Mouse (Mus musculus) E14TG2a.4 (cell line): ENCODE results near the gene Arsg.
"Not testable (repeated sequence)": the region's sequence is repeated elsewhere in the genome, so short reads cannot be mapped to it uniquely, and the experiment has no call there.

ENCODE experiments used
- H3K27me3 ChIP-seq: 2 replicates; pipeline ENCODE4 v1.6.1; 2014; ENCODE audit warnings: low read length, control low read depth; ENCODE audit not compliant: insufficient read depth
- H3K36me3 ChIP-seq: 2 replicates; pipeline ENCODE4 v1.6.1; 2014; ENCODE audit warnings: low read length, control low read depth; ENCODE audit not compliant: insufficient read depth
- H3K4me1 ChIP-seq: replicated peaks from 2 replicates; pipeline ENCODE4 v1.6.1; 2014; ENCODE audit warnings: low read depth, low read length, control low read depth
- H3K4me3 ChIP-seq: replicated peaks from 2 replicates; pipeline ENCODE4 v1.5.1; 2014; ENCODE audit warnings: mild to moderate bottlenecking, low read length
- H3K9me3 ChIP-seq: 2 replicates; pipeline ENCODE4 v1.6.1; 2014; ENCODE audit warnings: low read length, control low read depth
- CTCF ChIP-seq: conservative IDR thresholded peaks from 2 replicates; pipeline ENCODE4 v1.5.1; 2014; ENCODE audit warnings: low read length
- NANOG ChIP-seq: IDR thresholded peaks from 2 replicates; pipeline ENCODE4 v1.6.1; 2014; ENCODE audit warnings: borderline replicate concordance, low read length, mixed read lengths
- POU5F1 ChIP-seq: IDR thresholded peaks from 2 replicates; pipeline ENCODE4 v1.6.1; 2014; ENCODE audit warnings: low read length, borderline replicate concordance

Arsg gene

DNA sequence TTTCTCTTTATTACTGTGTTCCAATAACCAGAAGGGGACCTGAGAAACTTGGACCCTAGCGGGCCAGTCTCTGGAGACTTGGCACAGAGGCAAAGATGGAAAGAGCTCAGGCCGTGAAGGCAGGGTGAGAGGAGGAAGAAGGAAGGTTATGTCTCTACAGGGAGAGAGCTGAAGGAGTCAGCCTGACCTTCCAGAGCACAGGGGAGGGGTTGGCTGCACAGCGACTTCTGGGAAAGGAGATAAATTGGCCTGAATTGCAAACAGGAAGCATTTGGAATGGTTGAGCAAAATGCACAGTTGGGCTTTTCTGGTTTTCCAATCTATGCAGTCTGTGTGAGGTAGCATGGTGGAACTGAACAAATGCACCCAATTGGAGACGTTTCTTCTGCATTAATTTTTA is 143.6 kb downstream of the Arsg start:
- Histone ChIP-seq H3K9me3 (no peaks in the 10 kb centered on the region), H3K4me1 (peaks cover 14% of the 10 kb centered on the region), H3K36me3 (no peaks in the 10 kb centered on the region), H3K4me3 (no peak overlapping the region), H3K27me3 (peaks cover 12% of the 10 kb centered on the region)
- TF ChIP-seq CTCF (no peak), POU5F1 (no peak), NANOG (no peak)

DNA sequence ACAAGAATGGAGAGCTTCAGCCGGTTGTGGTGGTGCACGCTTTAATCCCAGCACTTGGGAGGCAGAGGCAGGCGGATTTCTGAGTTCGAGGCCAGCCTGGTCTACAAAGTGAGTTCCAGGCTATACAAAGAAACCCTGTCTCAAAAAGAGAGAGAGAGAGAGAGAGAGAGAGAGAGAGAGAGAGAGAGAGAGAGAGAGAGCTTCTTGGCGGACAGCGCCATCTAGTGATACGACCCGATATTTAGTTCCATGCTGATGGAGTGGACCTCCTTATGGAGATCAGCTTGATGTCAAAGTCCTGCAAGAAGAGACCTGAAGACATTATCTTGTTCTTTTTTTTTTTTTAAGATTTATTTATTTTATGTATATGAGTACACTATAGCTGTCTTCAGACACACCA is 145.9 kb downstream of the Arsg start:
- peaks cover 11% of the 10 kb centered on the region for H3K4me1 ChIP-seq
- not testable (repeated sequence) for H3K27me3 ChIP-seq, H3K9me3 ChIP-seq, H3K4me3 ChIP-seq, H3K36me3 ChIP-seq
- peak; percentile 49 for TF ChIP-seq CTCF

DNA sequence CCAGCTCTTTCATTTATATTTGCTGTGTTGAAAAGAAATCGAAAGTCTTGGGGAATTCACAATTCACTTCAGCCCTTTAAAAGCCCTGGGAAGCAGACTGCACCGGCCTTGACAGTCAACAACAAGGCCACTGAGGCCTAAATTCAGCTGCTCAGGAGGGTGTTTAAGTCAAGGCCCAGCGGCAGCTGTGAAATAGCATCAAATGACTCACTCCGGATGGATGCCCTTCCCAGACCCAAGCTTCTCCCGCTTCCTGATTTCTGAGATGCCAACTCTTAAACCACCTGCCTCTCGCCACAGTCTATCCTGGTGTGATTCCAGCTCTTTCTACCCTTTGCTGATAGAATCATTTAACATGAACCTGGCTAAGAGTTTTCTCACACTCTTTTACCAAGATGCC is 147.2 kb downstream of the Arsg start:
- Histone ChIP-seq H3K9me3 (no peaks in the 10 kb centered on the region), H3K4me3 (no peak overlapping the region), H3K4me1 (peaks cover 7% of the 10 kb centered on the region), H3K27me3 (peaks cover 2% of the 10 kb centered on the region; the same call in 1 of the 2 replicates), H3K36me3 (no peaks in the 10 kb centered on the region)
- no peak for TF ChIP-seq NANOG
- no peak for TF ChIP-seq POU5F1
- TF ChIP-seq CTCF = no peak

DNA sequence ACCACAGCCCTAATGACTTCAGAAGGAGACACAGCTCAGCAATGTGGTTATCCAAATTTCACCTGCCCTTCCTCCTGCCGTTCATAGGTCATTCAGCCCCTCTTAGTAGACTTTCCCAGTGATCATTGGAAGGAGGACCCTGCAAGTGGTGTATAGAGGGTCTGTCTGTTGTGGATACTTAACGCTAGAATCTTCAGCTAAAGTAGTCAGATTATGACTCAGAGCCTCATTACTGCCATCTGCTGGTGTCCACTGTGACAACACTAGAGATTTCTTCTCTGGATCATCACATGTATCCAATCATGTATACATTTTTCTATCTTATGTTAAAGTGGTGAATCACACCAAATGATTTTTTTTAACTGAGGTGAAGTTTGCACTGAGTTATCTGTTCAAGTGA is 148.0 kb downstream of the Arsg start:
- Histone ChIP-seq H3K4me1 (peaks cover 7% of the 10 kb centered on the region), H3K9me3 (no peaks in the 10 kb centered on the region), H3K36me3 (no peaks in the 10 kb centered on the region), H3K4me3 (no peak overlapping the region), H3K27me3 (peaks cover 2% of the 10 kb centered on the region; the same call in 1 of the 2 replicates)
- peak; percentile 53 for TF ChIP-seq CTCF
- no peak for TF ChIP-seq NANOG
- no peak for TF ChIP-seq POU5F1

DNA sequence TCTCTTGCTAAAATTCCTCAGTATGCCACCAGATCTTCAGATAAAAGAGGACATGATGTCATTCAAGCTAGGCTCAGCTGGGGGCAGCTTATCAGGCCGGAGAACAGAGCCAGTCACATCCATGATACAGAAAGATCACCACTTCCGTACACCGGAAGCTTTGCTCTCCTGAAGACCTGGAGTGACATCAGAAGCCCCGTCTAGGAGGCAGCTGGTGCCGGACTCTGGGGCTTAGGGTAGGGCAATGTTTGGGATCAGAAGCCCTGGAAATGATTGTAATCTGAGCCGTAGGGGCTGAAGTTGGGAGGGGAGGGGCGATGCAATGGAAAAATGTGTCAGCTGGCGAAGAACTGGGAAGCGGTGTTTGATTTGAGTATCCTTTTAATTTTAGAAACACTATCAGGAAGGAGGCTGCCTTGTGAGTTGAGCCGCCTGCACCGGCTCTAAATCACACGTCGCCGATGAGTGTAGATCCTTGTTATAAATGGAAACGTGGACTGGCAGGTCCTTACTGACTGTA is 149.4 kb downstream of the Arsg start:
- TF ChIP-seq NANOG = no peak
- TF ChIP-seq POU5F1 = no peak
- peaks cover 2% of the 10 kb centered on the region; the same call in 1 of the 2 replicates for H3K27me3 ChIP-seq
- no peaks in the 10 kb centered on the region for H3K9me3 ChIP-seq
- peaks cover 7% of the 10 kb centered on the region for H3K4me1 ChIP-seq
- 0 out of 2 replicates have a peak overlapping the region, but pooled peaks have one; percentile 5 for H3K4me3 ChIP-seq
- no peaks in the 10 kb centered on the region for H3K36me3 ChIP-seq
